Mouse (Mus musculus): ENCODE results near the gene Pik3c2a.

- TF ChIP-seq CTCF (IDR thresholded peaks at IDR 0.05; ENCODE audit: low read depth) (no peak), EP300 (IDR thresholded peaks at IDR 0.05; ENCODE audit: low read depth) (no peak)
Measured at GRCm38 (mm10) chr7:116456964-116457363, 13.7 kb upstream of the Pik3c2a start.

Measured in liver, postnatal 0 days (tissue).